Mouse (Mus musculus) kidney, postnatal 4 days (tissue): ENCODE results near the gene Rasl12.

Source experiments
- DNase-seq, 2 experiments: peaks; one replicate each; pipeline ENCODE4 v3.0.0; 2021; ENCODE audit warnings: mixed read lengths in 2 of 2

The Rasl12 gene

DNA sequence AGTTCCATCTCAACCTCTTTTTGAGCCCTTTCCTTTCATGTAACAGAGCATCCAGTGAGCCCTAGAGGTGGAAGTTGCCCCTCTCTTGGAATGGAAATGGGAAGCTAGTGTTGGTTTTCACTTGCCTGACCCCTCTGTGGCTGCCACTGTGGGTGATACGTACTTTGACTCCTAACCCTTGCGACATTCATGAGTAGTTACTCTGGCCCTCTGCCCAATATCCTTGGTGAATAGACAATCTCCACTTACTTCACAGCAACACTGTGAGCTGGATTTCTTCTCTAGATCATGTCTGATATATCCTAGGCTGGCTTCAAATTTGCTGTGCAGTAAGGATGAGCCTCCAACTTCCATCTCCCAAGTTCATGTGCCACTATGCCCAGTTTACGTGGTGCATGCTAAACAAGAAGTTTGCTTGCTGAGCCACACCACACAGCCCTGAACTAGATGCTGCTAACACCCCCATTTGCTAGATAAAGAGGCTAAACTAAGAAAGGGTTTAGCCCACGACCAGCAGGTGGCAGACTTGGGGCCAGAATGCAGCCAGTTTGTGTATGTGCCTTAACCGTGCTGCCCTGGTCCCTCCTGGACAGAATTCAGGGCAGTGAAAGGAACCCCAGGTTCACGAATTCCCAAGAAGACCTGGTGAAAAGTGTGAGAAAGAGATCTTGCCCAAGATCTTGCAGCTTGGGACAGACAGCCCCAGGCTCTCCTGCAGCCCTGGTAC is 5.5 kb upstream of the Rasl12 start:
- peak; percentile 86 to 87 for DNase-seq

DNA sequence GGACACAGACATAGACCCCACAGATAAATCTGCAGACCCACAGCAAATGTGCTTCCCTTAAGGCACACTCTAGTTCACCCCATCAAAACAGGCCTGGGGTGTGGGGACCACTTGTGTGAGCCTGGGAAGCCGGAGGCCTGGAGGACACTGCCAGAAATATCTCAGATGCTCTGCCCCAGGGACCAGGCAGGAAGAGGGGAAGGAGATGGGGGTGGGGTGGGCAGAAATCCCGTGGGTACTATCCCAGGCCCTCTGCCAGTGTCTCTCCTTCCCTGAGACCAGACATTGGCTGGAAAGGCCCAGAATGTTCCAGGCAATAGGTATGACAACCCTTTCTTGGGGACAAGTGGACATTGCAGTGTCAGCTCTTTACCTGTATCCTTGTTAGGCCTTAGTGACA is 4.7 kb upstream of the Rasl12 start:
- no peak for DNase-seq

DNA sequence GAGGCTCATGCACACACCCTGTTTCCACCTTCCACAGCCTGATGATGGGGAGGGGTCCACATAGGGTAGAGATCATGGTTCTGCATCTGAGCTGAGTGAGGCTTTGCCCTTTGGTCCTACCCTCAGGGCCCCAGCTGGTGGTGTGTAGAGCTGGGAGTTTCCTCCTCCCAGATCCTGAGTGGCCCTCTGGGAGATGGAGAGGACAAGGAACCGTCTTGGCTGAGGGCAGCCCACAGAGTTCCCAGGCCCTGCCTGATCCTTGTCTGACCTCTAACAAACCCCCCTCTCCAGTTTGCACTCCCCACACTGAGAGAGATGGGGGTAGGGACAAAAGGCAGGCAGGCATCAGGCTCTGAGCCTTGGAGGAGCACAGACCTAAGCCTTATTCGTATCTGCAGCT is 3.9 kb upstream of the Rasl12 start:
- DNase-seq = no peak

DNA sequence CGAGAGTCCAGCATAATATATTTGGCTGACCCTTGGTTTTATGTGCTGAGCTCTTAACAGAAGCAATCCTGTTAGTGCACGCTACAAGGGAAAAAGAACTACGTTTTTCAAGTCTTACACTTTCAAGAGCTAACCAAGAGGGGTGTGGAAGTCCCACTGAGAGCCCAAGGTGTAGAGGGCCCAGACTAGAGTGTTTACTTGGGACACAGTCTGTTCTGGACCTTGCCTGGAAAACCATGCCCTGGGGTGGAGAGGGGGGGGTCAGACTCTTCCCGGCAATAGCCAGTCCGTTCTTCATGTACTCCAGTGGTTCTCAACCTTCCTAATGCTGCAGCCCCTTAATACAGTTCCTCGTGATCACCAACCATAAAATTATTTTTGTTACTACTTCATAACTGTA is 1.6 kb downstream of the Rasl12 start:
- no peak for DNase-seq

DNA sequence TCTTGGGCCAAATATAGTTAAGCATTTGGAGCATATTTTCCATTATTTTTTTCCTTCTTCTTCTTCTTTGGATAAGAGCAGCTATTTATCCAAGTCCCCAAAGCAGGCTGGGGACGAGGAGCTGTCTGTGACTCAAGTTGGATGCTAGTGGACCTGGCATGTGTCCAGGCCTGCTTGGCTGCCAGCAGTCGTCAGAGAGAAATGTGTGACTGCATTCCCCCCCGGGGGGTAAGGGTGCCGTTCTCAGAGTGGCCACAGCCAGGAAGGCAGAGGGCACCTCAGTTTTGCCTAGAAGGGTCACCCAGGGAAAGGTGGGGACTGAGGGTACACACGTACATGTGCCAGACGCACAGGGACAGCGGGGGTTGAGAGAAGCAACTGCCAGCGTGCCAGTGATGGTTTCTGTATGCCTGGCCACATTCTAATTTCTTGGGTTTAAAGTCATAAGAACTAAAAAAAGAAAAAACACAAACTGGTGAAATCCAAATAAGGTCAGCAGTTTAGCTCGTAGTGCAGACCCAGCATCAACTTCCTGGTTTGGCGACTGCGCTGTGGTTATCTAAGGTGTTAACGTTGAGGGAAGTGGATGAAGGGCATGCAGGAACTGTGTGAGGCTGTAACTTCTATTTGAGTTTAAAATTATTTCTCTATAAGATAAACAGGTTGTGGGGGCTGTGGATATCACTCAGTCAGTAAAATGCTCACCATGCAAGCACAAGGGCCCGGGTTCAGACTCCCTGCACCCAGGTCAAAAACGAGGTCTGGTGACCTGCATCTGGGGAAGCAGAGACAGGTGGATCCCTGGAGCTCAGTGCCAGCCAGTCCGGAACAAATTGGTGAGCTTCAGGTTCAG is 6.3 kb downstream of the Rasl12 start:
- DNase-seq = peak; percentile 73 to 80

DNA sequence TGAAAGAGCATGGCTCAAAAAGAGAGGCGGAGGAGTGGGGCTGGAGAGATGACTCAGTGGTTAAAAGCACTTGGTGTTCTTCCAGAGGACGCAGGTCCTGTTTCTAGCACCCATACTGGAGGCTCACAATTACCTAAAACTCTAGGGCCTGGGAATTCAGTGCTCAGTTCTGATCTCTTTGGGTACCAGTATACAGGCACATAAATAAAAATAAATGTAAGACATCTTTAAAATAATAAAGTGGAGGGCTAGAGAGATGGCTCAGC is 6.8 kb downstream of the Rasl12 start:
- DNase-seq = no peak

DNA sequence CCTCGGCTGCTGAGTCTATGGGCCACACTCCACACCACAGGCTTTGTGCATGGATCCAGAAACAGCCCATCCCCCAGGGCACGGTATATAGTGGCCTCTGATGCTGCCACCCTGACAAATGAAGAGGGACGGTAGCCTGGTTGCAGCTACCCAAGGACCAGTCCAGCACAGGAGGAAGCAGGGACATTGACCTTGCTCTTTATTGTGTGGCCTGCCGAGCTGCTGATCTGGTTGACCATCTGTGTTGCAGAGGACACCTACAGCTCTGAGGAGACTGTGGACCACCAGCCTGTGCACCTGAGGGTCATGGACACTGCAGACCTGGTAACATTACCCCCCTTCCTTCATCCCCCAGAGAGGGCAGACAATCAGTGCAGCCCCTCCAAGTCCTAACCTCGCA is 9.0 kb downstream of the Rasl12 start:
- no peak for DNase-seq

DNA sequence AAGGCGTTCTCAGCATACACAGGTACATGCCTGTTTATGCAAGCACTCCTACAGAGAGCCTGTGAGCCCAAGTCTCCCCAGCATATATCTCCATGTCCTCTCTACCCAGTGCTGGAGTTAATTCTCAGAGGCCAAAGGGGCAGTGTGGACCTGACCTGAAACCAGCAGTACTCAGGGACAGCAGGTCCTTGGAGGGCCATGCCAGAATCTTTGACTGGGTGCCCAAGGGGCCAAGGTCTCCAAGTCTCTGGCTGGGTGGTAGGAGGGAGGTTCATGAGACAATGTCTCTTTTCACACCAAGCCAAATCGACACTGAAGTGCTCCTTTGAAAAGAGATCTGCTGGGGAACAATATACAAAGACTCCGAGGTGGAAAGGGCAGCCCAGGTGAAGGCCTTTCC is 9.6 kb downstream of the Rasl12 start:
- DNase-seq = no peak

DNA sequence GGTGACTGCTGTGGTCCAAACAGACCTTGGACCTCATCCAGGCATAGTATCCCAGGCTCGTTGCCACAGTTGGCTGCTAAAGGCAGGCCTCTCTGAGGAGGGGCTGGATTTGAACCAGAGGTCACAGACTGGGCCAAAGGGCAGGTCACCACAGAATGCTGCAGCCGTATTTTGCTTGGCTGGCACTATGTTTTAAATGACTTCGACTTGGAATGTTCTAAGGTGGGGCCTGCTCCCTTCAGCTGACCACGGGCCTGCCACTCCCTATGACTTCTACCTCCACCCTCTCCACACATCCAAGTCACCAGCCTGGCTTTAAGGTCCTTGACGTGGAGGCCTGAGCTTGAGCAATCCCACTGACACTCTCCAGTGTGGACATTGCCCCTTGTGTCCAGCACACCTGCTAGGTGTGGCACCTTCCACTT is 10.6 kb downstream of the Rasl12 start:
- peak; percentile 45 to 62 for DNase-seq

DNA sequence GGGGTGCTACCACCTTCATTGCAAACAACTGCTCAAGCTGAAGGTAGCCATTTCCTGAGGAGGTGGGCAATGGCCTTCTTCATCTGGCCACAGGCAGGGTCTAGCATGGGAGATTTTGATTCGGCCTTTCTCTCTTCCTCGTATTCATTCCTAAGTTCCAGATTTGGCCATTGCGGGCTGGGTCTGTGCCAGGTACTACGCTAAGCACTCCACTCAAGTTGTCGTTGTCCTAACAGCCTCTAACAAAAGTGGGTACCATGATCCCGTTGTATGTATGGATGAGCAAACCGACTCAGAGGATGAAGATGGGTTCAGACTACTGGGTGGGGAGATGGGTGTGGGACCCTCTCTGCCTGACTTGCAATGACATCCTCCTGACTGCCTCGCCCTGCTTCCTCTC is 12.1 kb downstream of the Rasl12 start:
- DNase-seq = no peak

DNA sequence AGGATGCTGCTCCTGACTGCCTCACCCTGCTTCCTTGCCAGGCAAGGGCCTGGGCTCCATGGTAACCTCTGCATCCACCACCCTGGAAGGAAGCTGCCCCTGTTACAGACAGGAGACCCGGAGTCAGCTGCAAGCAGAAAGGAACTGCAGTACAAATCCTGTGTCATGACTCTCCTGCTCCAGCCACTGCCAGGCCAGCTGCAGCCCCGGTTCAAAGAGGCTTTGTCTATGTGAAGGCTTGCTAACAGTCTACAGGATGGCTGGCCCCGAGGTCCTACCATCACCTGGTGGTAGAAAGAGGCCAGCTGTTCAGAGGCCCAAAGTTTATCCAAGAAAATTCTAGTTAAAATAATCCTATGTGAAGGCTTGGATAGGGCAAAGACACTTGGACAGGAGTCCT is 13.0 kb downstream of the Rasl12 start:
- DNase-seq = no peak

DNA sequence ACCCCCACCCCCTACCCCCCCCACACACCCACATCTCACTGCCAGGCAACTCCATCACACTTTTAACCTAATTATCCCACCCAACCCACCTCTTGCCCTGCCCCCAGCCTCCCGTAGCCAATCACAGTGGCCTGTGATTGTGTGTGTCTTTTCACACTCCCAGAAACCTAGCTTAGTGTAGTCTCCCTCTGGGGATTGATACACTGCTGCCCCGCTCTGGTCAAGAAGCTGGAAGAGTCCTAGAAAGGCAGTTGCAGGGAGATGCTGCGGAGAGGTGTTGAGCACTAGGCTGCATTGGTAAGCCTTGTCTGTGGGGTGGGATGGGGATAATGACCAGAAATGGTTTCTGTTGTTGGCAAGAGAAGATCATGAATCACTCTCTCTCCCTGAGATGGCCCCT is 19.4 kb downstream of the Rasl12 start:
- no peak for DNase-seq

DNA sequence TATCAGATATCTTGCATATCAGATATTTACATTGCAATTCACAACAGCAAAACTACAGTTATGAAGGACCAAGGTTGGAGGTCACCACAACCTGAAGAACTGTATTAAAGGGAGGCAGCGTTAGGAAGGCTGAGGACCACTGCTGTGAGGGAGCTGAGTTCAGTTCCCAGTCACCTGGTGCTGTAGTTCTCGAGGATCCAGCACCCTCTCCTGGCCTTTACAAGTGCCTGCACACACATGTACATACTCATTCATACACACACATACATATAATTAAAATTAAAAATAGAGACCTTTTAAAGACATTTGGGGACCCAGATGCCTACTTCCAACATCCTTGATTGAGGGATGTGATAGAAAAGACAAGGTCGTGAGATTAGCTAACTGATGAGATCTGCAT is 21.3 kb downstream of the Rasl12 start:
- DNase-seq = no peak

DNA sequence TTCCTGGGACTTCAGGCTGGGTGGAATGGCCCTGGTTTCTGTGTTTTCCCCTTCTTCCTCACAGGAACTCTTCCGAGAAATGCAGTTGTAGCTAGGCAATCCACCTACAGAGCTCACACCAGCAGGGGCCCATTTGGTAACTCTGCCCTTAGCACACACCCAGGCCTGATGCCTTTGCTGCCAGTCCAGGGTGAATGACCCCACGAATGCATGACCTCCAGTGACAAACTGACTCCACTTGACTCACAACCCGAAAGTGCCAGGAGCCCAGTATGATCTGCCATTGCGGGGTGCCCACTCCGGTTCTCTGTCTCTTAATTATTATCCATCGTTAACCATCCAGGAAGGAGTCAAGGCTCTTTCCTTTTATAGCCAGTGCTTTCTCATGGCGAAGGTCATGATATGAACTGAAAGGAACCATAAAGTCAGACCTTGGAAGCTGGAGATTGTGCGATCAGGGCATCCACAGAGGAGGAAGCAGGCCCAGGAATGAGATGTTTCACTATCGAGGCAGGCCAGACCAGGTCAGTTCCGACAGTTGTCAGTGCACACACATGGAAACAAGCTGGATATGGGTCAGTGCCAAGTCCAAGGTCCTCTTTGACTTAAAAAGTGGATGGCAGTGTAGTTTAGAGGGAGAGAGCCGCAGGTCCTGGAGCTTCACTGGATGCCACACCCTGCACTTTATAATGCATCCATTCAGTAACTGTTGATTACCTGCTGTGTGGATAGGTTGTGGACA is 24.6 kb downstream of the Rasl12 start, which contains the start of gene Slc51b:
Gene Slc51b, minus strand, starts transcription at position 196 of the 742 bp plus-strand sequence.
- DNase-seq = peak in 1 of 2 experiments; percentile 60

DNA sequence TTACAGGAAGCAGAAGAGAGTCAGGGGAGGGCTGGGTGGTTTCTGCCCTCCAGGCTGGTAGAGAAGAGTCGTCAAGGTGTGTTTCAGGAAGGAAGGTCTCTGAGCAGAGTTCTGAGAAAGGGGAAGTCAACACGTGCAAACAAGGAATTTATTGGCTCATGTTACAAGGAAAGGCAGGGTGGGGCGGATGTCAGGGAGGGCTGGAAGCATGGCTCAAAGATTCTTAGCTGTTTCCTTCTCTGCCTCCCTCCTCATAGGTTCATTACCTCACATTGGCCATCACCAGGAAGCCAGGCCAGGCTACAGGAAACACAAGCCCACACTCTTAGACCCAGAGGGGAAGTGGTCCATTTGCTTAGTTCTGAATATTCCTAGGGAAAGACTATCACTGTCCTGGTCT is 26.1 kb downstream of the Rasl12 start:
- no peak for DNase-seq

DNA sequence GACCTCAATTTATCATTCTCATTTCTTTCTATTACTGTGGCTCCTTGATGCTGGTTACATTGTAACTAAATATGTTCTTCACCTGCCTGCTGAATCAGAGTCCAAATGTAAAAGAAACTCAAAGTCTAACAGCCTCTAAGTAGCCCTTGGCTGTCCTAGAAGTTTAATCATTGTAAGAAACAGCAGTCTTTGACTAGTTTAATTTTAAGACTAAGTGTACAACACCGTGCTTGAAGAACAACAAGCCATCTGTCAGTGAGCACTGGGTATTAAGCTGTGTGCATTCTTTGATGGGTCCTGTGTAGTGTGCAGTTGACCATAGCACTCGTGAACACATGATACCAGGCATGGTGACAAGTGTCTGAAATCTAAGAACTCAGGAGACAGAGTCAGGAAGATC is 29.2 kb downstream of the Rasl12 start:
- DNase-seq = no peak

DNA sequence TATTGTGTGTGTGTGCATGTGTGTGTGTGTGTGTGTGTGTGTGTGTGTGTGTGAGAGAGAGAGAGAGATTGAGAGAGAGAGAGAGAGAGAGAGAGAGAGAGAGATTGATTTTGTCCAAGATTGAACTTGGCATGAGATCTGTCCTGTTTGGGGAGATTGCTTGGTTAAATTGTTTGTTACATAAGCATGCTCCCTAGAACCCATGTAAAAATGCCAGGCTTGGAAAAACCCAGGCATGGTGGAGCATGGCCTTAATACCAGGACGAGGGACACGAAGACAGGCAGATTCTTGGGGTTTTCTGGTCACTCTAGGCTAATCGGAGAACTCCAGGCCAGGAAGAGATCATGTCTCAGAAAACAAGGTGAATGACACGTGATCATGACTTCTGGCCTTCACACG is 29.7 kb downstream of the Rasl12 start:
- no peak for DNase-seq

DNA sequence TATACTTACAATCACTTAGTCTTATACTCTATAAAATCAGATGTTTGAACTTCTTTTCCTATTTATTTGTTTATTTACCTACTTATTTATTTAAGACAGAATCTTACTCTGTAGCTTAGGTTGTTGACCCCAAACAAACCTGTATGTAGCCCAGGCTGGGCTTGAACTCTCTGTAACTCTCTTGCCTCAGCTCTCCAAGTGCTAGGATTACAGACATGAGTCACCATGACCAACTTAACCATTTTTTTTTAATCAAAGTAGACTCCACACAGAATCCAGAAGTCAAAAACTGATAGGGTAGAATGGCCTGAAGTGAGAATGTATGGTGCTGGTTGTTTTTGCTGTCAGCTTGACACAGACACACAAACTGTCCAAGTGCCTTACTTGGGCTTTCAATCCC is 32.1 kb downstream of the Rasl12 start:
- DNase-seq = no peak

DNA sequence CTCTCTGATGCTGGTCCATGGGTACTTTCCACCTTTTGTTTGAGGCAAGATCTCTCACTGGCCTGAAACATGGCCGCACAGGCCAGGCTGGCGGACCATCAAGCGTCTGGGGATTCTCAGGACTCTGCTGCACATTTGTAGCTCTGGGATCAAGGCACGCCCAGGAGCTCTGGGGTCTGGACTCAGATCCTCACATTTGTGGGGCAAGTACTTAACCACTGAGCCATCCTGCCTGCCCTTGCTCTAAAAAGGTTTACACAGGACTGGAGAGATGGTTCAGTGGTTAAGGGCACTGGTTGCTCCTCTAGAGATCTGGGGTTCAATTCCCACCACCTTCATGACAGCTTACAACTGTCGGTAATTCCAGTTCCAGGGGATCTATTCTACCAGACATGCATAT is 32.6 kb downstream of the Rasl12 start:
- DNase-seq = no peak

DNA sequence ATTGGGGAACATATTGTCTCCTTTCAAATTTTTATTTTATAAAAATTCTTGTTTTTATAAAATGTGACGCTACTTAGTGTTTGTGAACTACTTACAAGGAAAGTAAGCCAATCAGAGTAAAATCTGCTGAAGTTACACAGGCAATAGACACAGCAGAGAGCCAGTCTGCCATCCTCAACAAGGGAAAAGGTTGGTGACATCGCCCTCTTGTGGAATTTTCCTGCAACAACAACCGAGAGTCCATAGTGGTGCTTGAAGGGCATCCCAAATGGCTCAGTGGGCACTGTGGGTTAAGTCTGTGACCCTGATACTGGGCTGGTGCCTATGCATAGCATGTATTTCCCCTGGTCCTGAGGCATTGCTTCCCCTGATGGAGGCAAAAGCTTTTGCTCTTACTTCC is 33.9 kb downstream of the Rasl12 start:
- peak; percentile 89 to 90 for DNase-seq

DNA sequence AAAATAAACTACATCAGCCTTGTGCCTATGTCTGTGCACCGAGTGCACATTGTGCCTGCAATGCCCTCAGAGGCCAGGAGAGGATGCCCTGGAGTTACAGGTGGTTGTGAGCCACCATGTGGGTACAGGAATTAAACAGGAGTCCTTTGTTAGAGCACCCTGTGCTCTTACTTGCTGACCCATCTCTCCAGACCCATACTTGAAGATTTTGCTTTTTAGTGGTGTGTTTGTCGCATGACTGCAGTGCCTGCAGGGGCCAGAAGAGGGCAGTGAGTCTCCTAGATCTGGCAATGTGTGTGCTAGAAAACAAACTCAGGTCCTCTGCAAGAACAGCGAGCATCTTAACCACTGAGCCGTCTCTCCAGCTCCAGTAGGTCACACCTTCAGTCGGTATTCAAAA is 35.8 kb downstream of the Rasl12 start:
- DNase-seq = peak; percentile 77 to 79

DNA sequence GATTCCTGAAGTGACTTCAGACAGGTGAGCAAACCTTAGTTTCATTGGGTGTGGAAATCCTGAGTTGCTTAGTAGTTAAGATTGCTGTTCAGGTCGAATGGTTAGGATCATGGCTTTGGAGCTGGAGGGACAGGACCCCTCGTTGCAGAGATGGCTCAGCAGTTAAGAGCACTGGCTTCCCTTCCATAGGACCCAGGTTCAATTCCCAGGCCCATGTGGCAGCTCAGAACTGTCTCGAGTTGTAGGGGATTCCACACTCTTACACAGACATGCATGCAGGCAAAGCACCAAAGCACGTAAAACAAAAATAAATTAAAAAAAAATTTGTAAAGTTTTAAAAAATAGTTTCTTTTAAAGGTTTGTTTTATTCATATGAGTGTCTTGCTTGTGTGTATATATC is 36.9 kb downstream of the Rasl12 start:
- DNase-seq = no peak

DNA sequence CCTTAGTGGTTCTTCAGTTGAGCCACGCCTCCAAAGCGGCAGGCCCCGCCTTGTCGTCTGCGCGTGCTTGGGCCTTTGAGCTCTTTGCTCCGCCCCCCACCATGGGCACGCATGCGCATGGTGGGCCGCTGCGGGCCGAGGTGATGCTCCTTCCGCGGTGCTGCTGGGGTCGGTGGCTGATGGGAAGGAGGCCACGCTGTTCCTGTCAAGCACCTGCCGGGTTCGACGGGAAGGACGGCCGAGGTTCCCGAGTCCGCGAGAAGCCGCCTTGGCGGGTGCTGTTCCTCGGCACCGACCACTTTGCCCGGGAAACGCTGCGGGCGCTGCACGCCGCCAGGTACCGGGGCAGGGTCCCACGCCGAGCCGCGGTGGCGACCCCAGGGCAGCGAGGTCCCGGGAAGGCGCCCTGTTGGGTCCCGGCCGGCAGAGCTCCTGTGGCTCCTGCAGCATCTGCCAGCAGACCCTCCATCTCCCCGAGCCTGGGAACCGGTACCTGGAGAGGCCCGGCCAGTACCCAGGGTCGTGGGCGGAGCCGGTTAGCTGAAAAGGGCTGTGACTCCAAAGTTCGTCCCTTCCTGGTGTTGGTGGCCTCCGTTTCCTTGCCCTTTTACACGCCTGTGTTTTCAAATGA is 37.5 kb downstream of the Rasl12 start, which contains the start of gene Mtfmt:
Gene Mtfmt, plus strand, starts transcription at position 112 of the 631 bp plus-strand sequence.
- peak; percentile 97 to 98 for DNase-seq
